Mouse (Mus musculus) left cerebral cortex, postnatal 4 days (tissue): ENCODE results near the gene Olfr464. TPM values are rescaled to one million over a fixed set of nuclear protein-coding genes. Genes with fewer than 3 reads are reported as not detected.
A peak's percentile ranks its signal among the peaks of the same experiment; 100 is the strongest.

ENCODE experiments used
- DNase-seq: peaks from one replicate; pipeline ENCODE4 v3.0.0-alpha.2; 2022
- intact Hi-C: fragments of 180-260 bp; cut with DNase I; formaldehyde crosslinking; loops from one replicate; pipeline ENCODE4 v1.15.1; 2025
- total RNA-seq, 2 experiments: library from RNA; stranded (reverse); gene quantifications; 2 replicates each; pipeline ENCODE4 v1.2.3; 2021

Gene Olfr464
- not detected for total RNA-seq

- intact Hi-C loops = no loop called here
- no peak for DNase-seq
These were observed at the start of gene Olfr464 for GRCm38 (mm10) chr11:87920966-87921365. Olfr464 (minus strand) TSS chr11:87920967.

GRCm38 (mm10) chr11:87968356-87969122 lies 47.8 kb upstream of the Olfr464 start:
- intact Hi-C loops = no loop called here
- no peak for DNase-seq

GRCm38 (mm10) chr11:87967692-87968289 lies 47.0 kb upstream of the Olfr464 start:
- DNase-seq = peak; percentile 85
- intact Hi-C loops = no loop called here

- no peak for DNase-seq
- intact Hi-C loops = no loop called here
These were observed 45.4 kb upstream of the Olfr464 start for GRCm38 (mm10) chr11:87966214-87966613.

- intact Hi-C loops = no loop called here
- no peak for DNase-seq
These were observed 44.5 kb upstream of the Olfr464 start for GRCm38 (mm10) chr11:87965293-87965692.

GRCm38 (mm10) chr11:87957066-87957465 lies 36.3 kb upstream of the Olfr464 start:
- no peak for DNase-seq
- intact Hi-C loops = no loop called here

- intact Hi-C loops = no loop called here
- DNase-seq = no peak
These were observed 34.4 kb upstream of the Olfr464 start for GRCm38 (mm10) chr11:87955144-87955543.

- no peak for DNase-seq
- intact Hi-C loops = no loop called here
These were observed 29.2 kb upstream of the Olfr464 start for GRCm38 (mm10) chr11:87949990-87950389.

GRCm38 (mm10) chr11:87935467-87935866 lies 14.7 kb upstream of the Olfr464 start:
- no peak for DNase-seq
- intact Hi-C loops = no loop called here

GRCm38 (mm10) chr11:87933731-87934130 lies 13.0 kb upstream of the Olfr464 start:
- peak; percentile 46 for DNase-seq
- intact Hi-C loops = no loop called here

- DNase-seq = no peak
- intact Hi-C loops = no loop called here
These were observed 9.6 kb upstream of the Olfr464 start for GRCm38 (mm10) chr11:87930348-87930747.

- intact Hi-C loops = no loop called here
- no peak for DNase-seq
These were observed 466 bp downstream of the Olfr464 start for GRCm38 (mm10) chr11:87920301-87920700.

- intact Hi-C loops = no loop called here
- no peak for DNase-seq
These were observed 4.8 kb downstream of the Olfr464 start for GRCm38 (mm10) chr11:87916005-87916404.

- intact Hi-C loops = no loop called here
- no peak for DNase-seq
These were observed 16.4 kb downstream of the Olfr464 start for GRCm38 (mm10) chr11:87904331-87904730.

GRCm38 (mm10) chr11:87897287-87897686 lies 23.5 kb downstream of the Olfr464 start, which contains the start of gene Olfr463:
Olfr463 (minus strand) TSS chr11:87897387.
- DNase-seq = no peak
- intact Hi-C loops = no loop called here

- no peak for DNase-seq
- intact Hi-C loops = no loop called here
These were observed 28.6 kb downstream of the Olfr464 start, which contains the start of gene Olfr462 for GRCm38 (mm10) chr11:87892168-87892567. Olfr462 (minus strand) TSS chr11:87892268.

- DNase-seq = no peak
- intact Hi-C loops = no loop called here
These were observed 35.9 kb downstream of the Olfr464 start for GRCm38 (mm10) chr11:87884856-87885255.

GRCm38 (mm10) chr11:87883493-87883892 lies 37.3 kb downstream of the Olfr464 start:
- no peak for DNase-seq
- intact Hi-C loops = no loop called here

- intact Hi-C loops = no loop called here
- DNase-seq = no peak
These were observed 39.1 kb downstream of the Olfr464 start for GRCm38 (mm10) chr11:87881714-87882113.

GRCm38 (mm10) chr11:87879826-87880225 lies 40.9 kb downstream of the Olfr464 start:
- intact Hi-C loops = no loop called here

GRCm38 (mm10) chr11:87875436-87875835 lies 45.3 kb downstream of the Olfr464 start, which contains the start of gene Epx:
Epx (minus strand) TSS chr11:87875536.
- intact Hi-C loops = no loop called here
- DNase-seq = no peak

More at GRCm38 (mm10) chr11:87879826-87880225, 40.9 kb downstream of the Olfr464 start:
- no peak for DNase-seq

GRCm38 (mm10) chr11:87871766-87872165 lies 49.0 kb downstream of the Olfr464 start:
- no peak for DNase-seq
- intact Hi-C loops = no loop called here
